ENCODE assay signal across 12 mouse cellular contexts in genomic region chr9:46913238-46913637, GRCm38 (mm10).
DNase-seq lines count a peak whose midpoint lies in the region; ATAC-seq and TF ChIP-seq lines count a peak whose summit lies in the region.
"Had no signal": no experiment of that assay in that cellular context is flagged by ENCODE, and none has a peak within 500 bp of the region (broad histone marks: within the 10 kb centered on the region; RNA-seq: fewer than 3 reads in every experiment).

No protein-coding gene starts in this region.

- no peak overlapping the region for H3K9ac ChIP-seq in hindbrain, postnatal 0 days (replicated peaks; ENCODE audit: low read length)
- H3K9ac ChIP-seq in hindbrain, embryonic 11.5 days (ENCODE audit: low read depth, low read length), result no peak overlapping the region
- no peak overlapping the region for H3K9ac ChIP-seq in embryonic facial prominence, embryonic 14.5 days (ENCODE audit: low read depth, low read length)
- no peak overlapping the region for H3K9ac ChIP-seq in intestine, postnatal 0 days (ENCODE audit: low read depth, low read length)
- H3K9ac ChIP-seq: stomach, embryonic 15.5 days had no signal

- H3K4me2 ChIP-seq in hindbrain, postnatal 0 days (ENCODE audit: low read depth, low read length), result no peak overlapping the region
- H3K4me2 ChIP-seq in hindbrain, embryonic 11.5 days (replicated peaks; ENCODE audit: low read depth, low read length), result no peak overlapping the region
- no peak overlapping the region for H3K4me2 ChIP-seq in embryonic facial prominence, embryonic 14.5 days (ENCODE audit: low read depth, low read length)
- H3K4me2 ChIP-seq in intestine, postnatal 0 days (replicated peaks; ENCODE audit: low read depth), result no peak overlapping the region
- H3K4me2 ChIP-seq: stomach, embryonic 15.5 days had no signal

- H3K27me3 ChIP-seq in hindbrain, postnatal 0 days (ENCODE audit: insufficient read depth, low read length), result no peaks in the 10 kb centered on the region
- H3K27me3 ChIP-seq in hindbrain, embryonic 11.5 days (ENCODE audit: control insufficient read depth, insufficient read depth, low read length), result no peaks in the 10 kb centered on the region
- H3K27me3 ChIP-seq in embryonic facial prominence, embryonic 14.5 days (replicated peaks; ENCODE audit: control insufficient read depth, insufficient read depth, low read length), result no peaks in the 10 kb centered on the region
- no peaks in the 10 kb centered on the region for H3K27me3 ChIP-seq in intestine, postnatal 0 days (replicated peaks; ENCODE audit: control insufficient read depth, insufficient read depth, low read length)
- H3K27me3 ChIP-seq: stomach, embryonic 15.5 days had no signal

- TF ChIP-seq CTCF in hindbrain, postnatal 0 days (IDR thresholded peaks at IDR 0.05; ENCODE audit: low read depth), result peak; percentile 22; the same call in 1 of the 2 replicates
- TF ChIP-seq CTCF in intestine, postnatal 0 days (IDR thresholded peaks at IDR 0.05; ENCODE audit: low read depth), result no peak

- no peaks in the 10 kb centered on the region for H3K36me3 ChIP-seq in hindbrain, postnatal 0 days (ENCODE audit: insufficient read depth, low read length)
- no peaks in the 10 kb centered on the region for H3K36me3 ChIP-seq in hindbrain, embryonic 11.5 days (ENCODE audit: control insufficient read depth, insufficient read depth, low read length)
- no peaks in the 10 kb centered on the region for H3K36me3 ChIP-seq in embryonic facial prominence, embryonic 14.5 days (ENCODE audit: control insufficient read depth, insufficient read depth, low read length)
- H3K36me3 ChIP-seq in intestine, postnatal 0 days (ENCODE audit: control insufficient read depth, insufficient read depth), result no peaks in the 10 kb centered on the region
- H3K36me3 ChIP-seq: stomach, embryonic 15.5 days had no signal

- H3K27ac ChIP-seq in hindbrain, postnatal 0 days, result no peak overlapping the region
- no peak overlapping the region for H3K27ac ChIP-seq in hindbrain, embryonic 11.5 days (ENCODE audit: low read depth, low read length)
- no peak overlapping the region for H3K27ac ChIP-seq in embryonic facial prominence, embryonic 14.5 days (replicated peaks; ENCODE audit: low read depth, low read length)
- no peak overlapping the region for H3K27ac ChIP-seq in intestine, postnatal 0 days (ENCODE audit: low read depth, low read length)
- H3K27ac ChIP-seq: heart, adult 2 months; stomach, embryonic 15.5 days had no signal

- H3K9me3 ChIP-seq in hindbrain, postnatal 0 days (ENCODE audit: low read length), result no peaks in the 10 kb centered on the region
- no peaks in the 10 kb centered on the region for H3K9me3 ChIP-seq in hindbrain, embryonic 11.5 days (ENCODE audit: control insufficient read depth, low read length)
- H3K9me3 ChIP-seq in embryonic facial prominence, embryonic 14.5 days (ENCODE audit: control insufficient read depth, low read length), result no peaks in the 10 kb centered on the region
- H3K9me3 ChIP-seq in intestine, postnatal 0 days (ENCODE audit: control insufficient read depth), result no peaks in the 10 kb centered on the region
- H3K9me3 ChIP-seq: stomach, embryonic 15.5 days had no signal

- H3K4me3 ChIP-seq in hindbrain, postnatal 0 days (ENCODE audit: low read length), result no peak overlapping the region
- no peak overlapping the region for H3K4me3 ChIP-seq in hindbrain, embryonic 11.5 days (ENCODE audit: low read depth, low read length)
- no peak overlapping the region for H3K4me3 ChIP-seq in embryonic facial prominence, embryonic 14.5 days (ENCODE audit: low read depth, low read length)
- no peak overlapping the region for H3K4me3 ChIP-seq in intestine, postnatal 0 days (ENCODE audit: low read depth, low read length)
- H3K4me3 ChIP-seq: heart, adult 2 months; myocyte; stomach, embryonic 15.5 days had no signal

- peak; percentile 53 for DNase-seq in hindbrain, postnatal 0 days (ENCODE audit: low spot score)
- no peak for DNase-seq in hindbrain, embryonic 11.5 days (ENCODE audit: low spot score)
- DNase-seq in embryonic facial prominence, embryonic 14.5 days (ENCODE audit: low spot score), result peak; percentile 40
- DNase-seq in frontal cortex, postnatal 36 days (ENCODE audit: low spot score in 2 of 2), result peak; percentile 52 to 68
- DNase-seq in retina, postnatal 1 day, result peak; percentile 93
- no peak for DNase-seq in thymus, postnatal 4 days
- DNase-seq in T-cell, adult 2 months (ENCODE audit: low spot score), result no peak
- DNase-seq: adrenal gland, postnatal 36 days; heart, adult 2 months had no signal

- H3K4me1 ChIP-seq in hindbrain, postnatal 0 days (ENCODE audit: insufficient read depth, low read length), result peaks cover 4% of the 10 kb centered on the region
- H3K4me1 ChIP-seq in hindbrain, embryonic 11.5 days (replicated peaks; ENCODE audit: control insufficient read depth, insufficient read depth, low read length), result no peaks in the 10 kb centered on the region
- 0 out of 2 replicates have a peak, but pooled peaks cover 3% of the 10 kb centered on the region for H3K4me1 ChIP-seq in embryonic facial prominence, embryonic 14.5 days (ENCODE audit: control insufficient read depth, insufficient read depth, low read length)
- H3K4me1 ChIP-seq in intestine, postnatal 0 days (replicated peaks; ENCODE audit: control insufficient read depth, insufficient read depth, low read length), result no peaks in the 10 kb centered on the region
- H3K4me1 ChIP-seq: stomach, embryonic 15.5 days had no signal

- 24% methylated on average over 3 of the region's 3 CpGs for WGBS in hindbrain, postnatal 0 days
- 20% methylated on average over 3 of the region's 3 CpGs for WGBS in hindbrain, embryonic 11.5 days
- 36% methylated on average over 3 of the region's 3 CpGs for WGBS in embryonic facial prominence, embryonic 14.5 days
- 46% methylated on average over 3 of the region's 3 CpGs for WGBS in intestine, postnatal 0 days

- peak; percentile 70 for ATAC-seq in hindbrain, postnatal 0 days
- ATAC-seq in hindbrain, embryonic 11.5 days (ENCODE audit: low FRiP score), result no peak
- ATAC-seq in embryonic facial prominence, embryonic 14.5 days (ENCODE audit: low read depth), result peak; percentile 38; the same call in 1 of the 2 replicates
- no peak for ATAC-seq in intestine, postnatal 0 days

Comparison
In these comparisons a context has a peak if more than half of its experiments do, and no peak if none do; other contexts are left out.
1. ATAC-seq: peak in hindbrain, postnatal 0 days (single experiment) and embryonic facial prominence, embryonic 14.5 days (single experiment); none in hindbrain, embryonic 11.5 days (single experiment) and intestine, postnatal 0 days (single experiment).
2. DNase-seq: peak in hindbrain, postnatal 0 days (single experiment), embryonic facial prominence, embryonic 14.5 days (single experiment), frontal cortex, postnatal 36 days (2 of 2) and retina, postnatal 1 day (single experiment); none in hindbrain, embryonic 11.5 days (single experiment), thymus, postnatal 4 days (single experiment) and T-cell, adult 2 months (single experiment).